Mouse (Mus musculus): ENCODE measurements around the gene Tmc4.
A peak's percentile ranks its signal among the peaks of the same experiment; 100 is the strongest.
"Not testable (repeated sequence)": the region's sequence is repeated elsewhere in the genome, so short reads cannot be mapped to it uniquely, and the experiment has no call there.

The Tmc4 gene

DNA sequence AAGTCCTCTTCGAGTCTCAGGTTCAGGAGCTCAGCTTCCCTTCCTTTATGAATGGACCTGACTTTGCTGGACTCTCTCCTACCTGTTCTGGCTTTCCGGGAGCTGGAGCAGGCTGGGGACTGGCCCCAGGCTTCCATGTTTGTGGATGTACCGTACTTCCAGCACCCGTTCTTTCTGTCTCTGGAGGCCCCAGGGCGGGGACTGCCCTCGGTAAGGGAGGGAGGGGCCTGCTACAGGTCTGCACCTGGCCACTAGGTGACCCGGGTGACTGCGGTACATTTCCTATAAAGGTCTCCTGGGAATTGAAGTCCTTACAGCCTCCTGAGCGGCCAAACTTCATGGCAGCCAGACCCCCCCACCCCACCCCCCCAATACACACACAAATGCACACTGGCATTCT lies at the start of gene Tmc4:
Gene Tmc4 (minus strand): TSS at position 212 of the 400 bp plus-strand sequence.
- TF ChIP-seq GATA4 (IDR thresholded peaks at IDR 0.05; ENCODE audit: insufficient replicate concordance, low read length): no peak

DNA sequence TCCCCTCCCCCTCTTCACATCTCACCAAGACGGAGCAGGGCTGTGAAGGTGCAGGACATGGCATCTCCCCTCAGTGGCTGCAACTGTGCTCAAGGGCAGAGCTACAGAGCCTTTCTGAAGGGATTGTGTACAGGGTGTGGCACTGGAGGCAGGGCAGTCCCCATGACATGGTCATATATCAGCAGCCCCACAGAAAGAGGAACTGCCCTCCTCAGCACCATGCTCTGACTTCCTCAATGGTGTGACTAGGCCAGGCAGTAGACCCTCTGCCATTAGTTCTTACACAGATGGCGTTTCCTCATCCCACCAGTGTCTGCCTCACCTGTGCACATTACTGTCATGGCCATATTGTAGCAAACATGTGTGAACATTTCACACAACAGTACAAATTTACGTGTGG lies 42.9 kb upstream of the Tmc4 start, which contains the start of gene Pirb:
Gene Pirb (minus strand): TSS at position 124 of the 400 bp plus-strand sequence.
- not testable (repeated sequence) for TF ChIP-seq GATA4 (IDR thresholded peaks at IDR 0.05; ENCODE audit: insufficient replicate concordance, low read length)

- TF ChIP-seq GATA4 (IDR thresholded peaks at IDR 0.05; ENCODE audit: insufficient replicate concordance, low read length): no peak
Observed at GRCm38 (mm10) chr7:3715249-3715648, 37.9 kb upstream of the Tmc4 start.

DNA sequence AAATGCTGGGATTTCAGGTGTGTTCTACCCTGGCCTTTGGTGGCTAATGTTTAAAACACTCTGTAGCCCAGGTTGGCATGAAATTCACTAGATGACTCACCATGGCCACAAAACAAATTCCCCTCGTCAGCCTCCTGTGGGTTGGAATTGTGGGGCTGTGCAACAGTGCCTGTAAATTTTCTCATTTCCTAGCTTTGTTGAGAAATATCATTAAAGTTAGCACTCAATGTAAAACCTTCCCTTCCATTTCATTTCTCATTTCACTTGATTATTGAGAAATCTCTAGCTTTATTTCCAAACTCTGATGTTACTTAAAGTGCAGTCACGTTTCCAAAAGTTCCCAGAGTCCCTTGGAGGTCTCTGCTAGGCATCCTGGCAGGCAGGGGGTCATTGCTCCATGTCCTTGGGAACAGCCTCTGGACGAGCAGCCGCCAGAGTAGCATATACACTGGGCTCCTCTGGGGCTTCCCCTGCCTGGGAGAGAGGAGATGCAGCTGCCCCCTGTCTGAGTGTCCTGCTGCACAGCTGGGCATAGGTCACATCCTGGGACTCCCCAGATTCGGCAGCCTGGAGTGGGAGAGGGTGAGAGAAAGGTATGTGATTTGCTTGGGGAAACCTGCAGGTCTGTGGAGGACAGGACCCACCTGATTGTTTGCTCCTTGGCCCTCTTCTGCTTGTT lies 35.0 kb upstream of the Tmc4 start:
- no peak for TF ChIP-seq GATA4 (IDR thresholded peaks at IDR 0.05; ENCODE audit: insufficient replicate concordance, low read length)

GRCm38 (mm10) chr7:3709000-3709399 lies 31.6 kb upstream of the Tmc4 start:
- no peak for TF ChIP-seq GATA4 (IDR thresholded peaks at IDR 0.05; ENCODE audit: insufficient replicate concordance, low read length)

DNA sequence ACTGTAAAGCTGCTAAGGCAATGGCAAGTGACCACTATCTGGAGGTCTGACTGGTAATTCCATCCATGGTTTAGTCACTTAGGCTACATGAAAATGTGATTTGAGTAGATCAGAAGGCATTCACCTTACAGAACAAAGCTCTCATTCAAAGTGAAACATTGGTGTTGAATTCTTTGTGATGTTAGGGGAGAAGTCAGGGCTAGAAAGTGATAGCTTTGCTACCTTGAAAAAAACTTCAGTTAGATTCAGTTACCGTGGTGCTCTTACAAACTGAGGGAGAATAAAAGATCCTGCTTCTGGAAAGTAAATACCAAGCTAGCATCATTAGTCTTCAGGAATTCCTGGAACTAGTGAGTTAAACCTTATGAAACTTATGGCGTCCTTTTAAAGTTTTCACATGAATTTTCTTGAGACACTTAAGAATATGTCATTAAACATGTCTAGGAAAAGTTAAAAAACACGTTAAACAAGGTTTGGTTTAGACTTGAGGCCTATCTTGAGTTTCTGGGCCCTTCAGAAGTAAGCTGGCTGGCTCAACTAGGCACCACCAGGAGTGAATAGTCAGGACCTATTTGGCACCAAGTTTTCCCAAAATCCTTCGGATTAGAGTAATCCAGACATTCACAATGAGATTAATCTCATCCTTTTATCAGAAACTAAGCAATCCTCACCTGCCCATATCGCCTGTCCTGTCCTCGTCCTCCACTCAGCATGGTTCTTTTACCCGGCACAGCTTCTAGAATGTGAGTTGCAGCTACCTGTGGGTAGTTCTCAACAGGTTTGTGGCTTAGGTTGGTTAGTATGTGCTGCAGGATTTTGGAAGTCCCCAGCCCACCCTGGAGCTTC lies 30.4 kb upstream of the Tmc4 start:
- TF ChIP-seq GATA4 (IDR thresholded peaks at IDR 0.05; ENCODE audit: insufficient replicate concordance, low read length): no peak

DNA sequence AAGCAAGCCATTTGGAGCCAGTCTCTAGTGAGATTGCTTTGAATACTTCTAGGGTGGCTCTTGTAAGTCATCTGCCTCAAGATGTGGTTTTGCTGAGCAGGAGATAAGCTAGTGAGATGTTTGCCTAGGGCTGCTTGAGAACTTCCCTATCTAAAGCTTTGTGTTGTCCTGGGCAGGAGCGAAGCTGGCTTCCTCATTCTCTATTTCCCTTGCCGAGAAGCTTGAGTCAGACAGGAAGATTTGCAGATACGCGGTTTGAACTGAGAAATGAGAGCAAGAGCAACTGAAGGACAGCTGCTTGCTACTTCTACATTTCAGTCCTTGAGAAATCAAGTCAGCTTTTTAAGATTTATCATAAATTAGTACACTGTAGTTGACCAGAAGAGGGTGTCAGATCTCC lies 29.7 kb upstream of the Tmc4 start:
- no peak for TF ChIP-seq GATA4 (IDR thresholded peaks at IDR 0.05; ENCODE audit: insufficient replicate concordance, low read length)

GRCm38 (mm10) chr7:3706343-3706934 lies 29.1 kb upstream of the Tmc4 start:
- TF ChIP-seq GATA4 (IDR thresholded peaks at IDR 0.05; ENCODE audit: insufficient replicate concordance, low read length): no peak

DNA sequence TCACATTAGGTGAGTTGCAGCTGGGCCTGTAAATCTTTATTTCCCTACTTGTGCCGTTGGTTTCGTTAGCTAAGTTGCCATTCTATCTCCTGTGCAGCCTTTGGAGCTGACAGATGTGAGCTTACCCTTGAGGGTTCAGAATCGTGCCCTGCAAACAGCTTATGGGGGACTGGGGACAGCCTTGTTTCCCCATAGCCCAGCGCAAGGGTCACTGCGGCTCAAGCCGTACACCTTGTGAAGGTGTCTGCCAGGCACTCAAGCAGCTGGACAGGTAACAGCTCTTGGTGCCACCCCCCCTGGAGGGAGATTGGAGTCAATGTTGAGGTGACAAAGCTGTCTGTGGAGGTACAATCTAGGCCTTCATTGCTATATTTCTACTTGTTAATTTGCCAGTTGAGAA lies 28.6 kb upstream of the Tmc4 start:
- TF ChIP-seq GATA4 (IDR thresholded peaks at IDR 0.05; ENCODE audit: insufficient replicate concordance, low read length): no peak

- TF ChIP-seq GATA4 (IDR thresholded peaks at IDR 0.05; ENCODE audit: insufficient replicate concordance, low read length): no peak
Observed at GRCm38 (mm10) chr7:3704475-3704874, 27.1 kb upstream of the Tmc4 start.

- TF ChIP-seq GATA4 (IDR thresholded peaks at IDR 0.05; ENCODE audit: insufficient replicate concordance, low read length): peak; percentile 25; the same call in 1 of the 2 replicates
Observed at GRCm38 (mm10) chr7:3703879-3704441, 26.6 kb upstream of the Tmc4 start, which contains the start of gene Rps9. Gene Rps9, plus strand, starts transcription at chr7:3703993.

- no peak for TF ChIP-seq GATA4 (IDR thresholded peaks at IDR 0.05; ENCODE audit: insufficient replicate concordance, low read length)
Observed at GRCm38 (mm10) chr7:3703148-3703878, 26.0 kb upstream of the Tmc4 start.

DNA sequence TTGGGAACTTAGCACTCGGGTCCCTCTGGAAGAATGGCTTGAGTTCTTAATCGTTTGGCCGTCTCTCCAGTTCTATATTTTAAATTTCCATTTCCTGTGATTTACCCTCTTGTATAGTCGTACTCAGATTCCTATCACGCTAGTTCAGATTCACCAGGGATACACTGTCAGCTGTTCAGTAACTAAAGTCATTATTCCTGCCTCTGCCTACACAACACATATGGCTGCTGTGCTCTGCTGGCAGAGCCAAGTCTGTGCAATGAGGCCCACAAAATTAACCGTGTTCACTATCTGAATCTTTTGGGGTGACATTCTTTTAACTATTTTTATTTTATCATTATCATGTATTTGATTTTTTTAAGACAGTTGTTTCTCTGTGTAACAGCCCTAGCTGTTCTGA lies 21.1 kb upstream of the Tmc4 start:
- no peak for TF ChIP-seq GATA4 (IDR thresholded peaks at IDR 0.05; ENCODE audit: insufficient replicate concordance, low read length)

- no peak for TF ChIP-seq GATA4 (IDR thresholded peaks at IDR 0.05; ENCODE audit: insufficient replicate concordance, low read length)
Observed at GRCm38 (mm10) chr7:3694076-3694948, 17.0 kb upstream of the Tmc4 start.

All from liver, adult (tissue).